ENCODE assay signal across 1 mouse cellular context in the genomic region with DNA sequence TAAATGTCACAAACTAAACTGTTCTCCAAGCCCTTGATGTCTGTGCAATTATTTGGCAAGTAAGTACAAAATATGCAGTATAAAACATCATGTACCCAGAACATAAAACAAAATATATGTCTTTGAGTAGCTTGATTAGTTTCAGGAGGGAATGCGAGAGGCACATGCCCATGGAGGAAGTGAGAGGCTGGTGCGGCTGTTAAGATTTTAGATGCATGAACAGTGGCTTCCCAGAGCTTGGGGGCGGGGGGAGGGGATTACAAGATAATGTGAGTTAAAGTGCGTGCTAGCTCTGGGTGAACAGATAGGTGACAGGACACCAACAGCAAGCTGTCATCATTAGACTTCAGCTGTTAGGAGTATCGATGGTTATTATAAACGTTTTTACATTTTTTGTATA.
A peak's percentile ranks its signal among the peaks of the same experiment; 100 is the strongest.
TF ChIP-seq lines count a peak whose summit lies in the region.

No protein-coding gene starts in this region.

TF ChIP-seq in MEL, 35 proteins besides CTCF, POLR2A, EP300 and RAD21 (continued from another document):
- TF ChIP-seq SIN3A (IDR thresholded peaks at IDR 0.05; ENCODE audit: low read length) (peak; percentile 38; the same call in 1 of the 2 replicates), BHLHE40 (IDR thresholded peaks at IDR 0.05; ENCODE audit: borderline replicate concordance, low read depth, low read length) (0 out of 2 replicates have a peak, but pooled peaks have one; percentile 22), ZKSCAN1 (IDR thresholded peaks at IDR 0.05; ENCODE audit: low read depth, low read length) (no peak), HCFC1 (IDR thresholded peaks at IDR 0.05; ENCODE audit: low read depth, low read length) (no peak), ZMIZ1 (IDR thresholded peaks at IDR 0.05; ENCODE audit: low read depth, low read length) (no peak), KAT2A (conservative IDR thresholded peaks at IDR 0.05; ENCODE audit: low read depth, low read length) (no peak), ZC3H11A (IDR thresholded peaks at IDR 0.05; ENCODE audit: low read depth, low read length) (no peak), POLR2AphosphoS2 (IDR thresholded peaks at IDR 0.05; ENCODE audit: low read length) (no peak), TCF12 (IDR thresholded peaks at IDR 0.05; ENCODE audit: low read depth, low read length) (0 out of 2 replicates have a peak, but pooled peaks have one; percentile 43), MAFK (IDR thresholded peaks at IDR 0.05; ENCODE audit: borderline replicate concordance, low read depth, low read length) (no peak), MYB (IDR thresholded peaks at IDR 0.05; ENCODE audit: low read depth, low read length) (no peak), USF2 (IDR thresholded peaks at IDR 0.05; ENCODE audit: borderline replicate concordance in 1 of 2, insufficient read depth in 1 of 2, low read depth in 1 of 2, low read length in 2 of 2) (no peak), USF1 (IDR thresholded peaks at IDR 0.05; ENCODE audit: low read depth, low read length) (no peak; the same call in 1 of the 2 replicates), MAX (IDR thresholded peaks at IDR 0.05; ENCODE audit: low read length) (peak; percentile 67), POLR2AphosphoS5 (IDR thresholded peaks at IDR 0.05; ENCODE audit: borderline replicate concordance, low read depth, low read length) (no peak)
